Mouse (Mus musculus): ENCODE data around the gene Pikfyve. TPM values are rescaled to one million over a fixed set of nuclear protein-coding genes. Genes with fewer than 3 reads are reported as not detected.

Pikfyve gene
- polyA plus RNA-seq, 1 experiment: 5.2 TPM

GRCm38 (mm10) chr1:65156111-65156510 is 30.4 kb upstream of the Pikfyve start:
- TF ChIP-seq POLR2A (IDR thresholded peaks at IDR 0.05; ENCODE audit: control insufficient read depth, low read depth, low read length) (no peak), CTCF (IDR thresholded peaks at IDR 0.05; ENCODE audit: control insufficient read depth, insufficient read depth, insufficient replicate concordance, low read depth, low read length) (no peak)
- H3K27ac ChIP-seq (ENCODE audit: control insufficient read depth, insufficient read depth, low read depth, low read length): no peak overlapping the region
- no peaks in the 10 kb centered on the region for H3K27me3 ChIP-seq (ENCODE audit: control insufficient read depth, insufficient read depth, low read length)
- H3K36me3 ChIP-seq (ENCODE audit: control insufficient read depth, insufficient read depth, low read length): no peaks in the 10 kb centered on the region
- no peak overlapping the region for H3K4me3 ChIP-seq (ENCODE audit: control insufficient read depth, low read depth, low read length)
- H3K4me1 ChIP-seq (ENCODE audit: control insufficient read depth, insufficient read depth, low read length): no peaks in the 10 kb centered on the region

- Histone ChIP-seq H3K27me3 (ENCODE audit: control insufficient read depth, insufficient read depth, low read length) (no peaks in the 10 kb centered on the region), H3K27ac (ENCODE audit: control insufficient read depth, insufficient read depth, low read depth, low read length) (no peak overlapping the region), H3K4me3 (ENCODE audit: control insufficient read depth, low read depth, low read length) (no peak overlapping the region), H3K36me3 (ENCODE audit: control insufficient read depth, insufficient read depth, low read length) (no peaks in the 10 kb centered on the region), H3K4me1 (ENCODE audit: control insufficient read depth, insufficient read depth, low read length) (no peaks in the 10 kb centered on the region)
- TF ChIP-seq CTCF (IDR thresholded peaks at IDR 0.05; ENCODE audit: control insufficient read depth, insufficient read depth, insufficient replicate concordance, low read depth, low read length) (no peak), POLR2A (IDR thresholded peaks at IDR 0.05; ENCODE audit: control insufficient read depth, low read depth, low read length) (no peak)
These were observed 24.3 kb upstream of the Pikfyve start for GRCm38 (mm10) chr1:65162210-65162609.

- H3K4me1 ChIP-seq (ENCODE audit: control insufficient read depth, insufficient read depth, low read length): no peaks in the 10 kb centered on the region
- TF ChIP-seq CTCF (IDR thresholded peaks at IDR 0.05; ENCODE audit: control insufficient read depth, insufficient read depth, insufficient replicate concordance, low read depth, low read length) (no peak), POLR2A (IDR thresholded peaks at IDR 0.05; ENCODE audit: control insufficient read depth, low read depth, low read length) (no peak)
- H3K36me3 ChIP-seq (ENCODE audit: control insufficient read depth, insufficient read depth, low read length): no peaks in the 10 kb centered on the region
- H3K27ac ChIP-seq (ENCODE audit: control insufficient read depth, insufficient read depth, low read depth, low read length): no peak overlapping the region
- no peak overlapping the region for H3K4me3 ChIP-seq (ENCODE audit: control insufficient read depth, low read depth, low read length)
- H3K27me3 ChIP-seq (ENCODE audit: control insufficient read depth, insufficient read depth, low read length): no peaks in the 10 kb centered on the region
These were observed 19.0 kb upstream of the Pikfyve start for GRCm38 (mm10) chr1:65167496-65167895.

- no peaks in the 10 kb centered on the region for H3K36me3 ChIP-seq (ENCODE audit: control insufficient read depth, insufficient read depth, low read length)
- no peak overlapping the region for H3K4me3 ChIP-seq (ENCODE audit: control insufficient read depth, low read depth, low read length)
- no peak overlapping the region for H3K27ac ChIP-seq (ENCODE audit: control insufficient read depth, insufficient read depth, low read depth, low read length)
- no peaks in the 10 kb centered on the region for H3K4me1 ChIP-seq (ENCODE audit: control insufficient read depth, insufficient read depth, low read length)
- H3K27me3 ChIP-seq (ENCODE audit: control insufficient read depth, insufficient read depth, low read length): no peaks in the 10 kb centered on the region
- TF ChIP-seq POLR2A (IDR thresholded peaks at IDR 0.05; ENCODE audit: control insufficient read depth, low read depth, low read length) (no peak), CTCF (IDR thresholded peaks at IDR 0.05; ENCODE audit: control insufficient read depth, insufficient read depth, insufficient replicate concordance, low read depth, low read length) (no peak)
These were observed 16.9 kb upstream of the Pikfyve start for GRCm38 (mm10) chr1:65169536-65169935.

GRCm38 (mm10) chr1:65169947-65170346 is 16.5 kb upstream of the Pikfyve start:
- Histone ChIP-seq H3K36me3 (ENCODE audit: control insufficient read depth, insufficient read depth, low read length) (no peaks in the 10 kb centered on the region), H3K27ac (ENCODE audit: control insufficient read depth, insufficient read depth, low read depth, low read length) (no peak overlapping the region), H3K4me3 (ENCODE audit: control insufficient read depth, low read depth, low read length) (no peak overlapping the region), H3K27me3 (ENCODE audit: control insufficient read depth, insufficient read depth, low read length) (no peaks in the 10 kb centered on the region), H3K4me1 (ENCODE audit: control insufficient read depth, insufficient read depth, low read length) (no peaks in the 10 kb centered on the region)
- TF ChIP-seq POLR2A (IDR thresholded peaks at IDR 0.05; ENCODE audit: control insufficient read depth, low read depth, low read length) (no peak), CTCF (IDR thresholded peaks at IDR 0.05; ENCODE audit: control insufficient read depth, insufficient read depth, insufficient replicate concordance, low read depth, low read length) (no peak)

GRCm38 (mm10) chr1:65171579-65171978 is 14.9 kb upstream of the Pikfyve start:
- Histone ChIP-seq H3K4me3 (ENCODE audit: control insufficient read depth, low read depth, low read length) (no peak overlapping the region), H3K4me1 (ENCODE audit: control insufficient read depth, insufficient read depth, low read length) (0 out of 2 replicates have a peak, but pooled peaks cover 2% of the 10 kb centered on the region), H3K27ac (ENCODE audit: control insufficient read depth, insufficient read depth, low read depth, low read length) (no peak overlapping the region), H3K36me3 (ENCODE audit: control insufficient read depth, insufficient read depth, low read length) (no peaks in the 10 kb centered on the region), H3K27me3 (ENCODE audit: control insufficient read depth, insufficient read depth, low read length) (no peaks in the 10 kb centered on the region)
- TF ChIP-seq POLR2A (IDR thresholded peaks at IDR 0.05; ENCODE audit: control insufficient read depth, low read depth, low read length): no peak
- TF ChIP-seq CTCF (IDR thresholded peaks at IDR 0.05; ENCODE audit: control insufficient read depth, insufficient read depth, insufficient replicate concordance, low read depth, low read length): no peak

- Histone ChIP-seq H3K27me3 (ENCODE audit: control insufficient read depth, insufficient read depth, low read length) (no peaks in the 10 kb centered on the region), H3K4me1 (ENCODE audit: control insufficient read depth, insufficient read depth, low read length) (peaks cover 4% of the 10 kb centered on the region; the same call in 1 of the 2 replicates), H3K27ac (ENCODE audit: control insufficient read depth, insufficient read depth, low read depth, low read length) (no peak overlapping the region), H3K36me3 (ENCODE audit: control insufficient read depth, insufficient read depth, low read length) (no peaks in the 10 kb centered on the region), H3K4me3 (ENCODE audit: control insufficient read depth, low read depth, low read length) (no peak overlapping the region)
- no peak for TF ChIP-seq POLR2A (IDR thresholded peaks at IDR 0.05; ENCODE audit: control insufficient read depth, low read depth, low read length)
- no peak for TF ChIP-seq CTCF (IDR thresholded peaks at IDR 0.05; ENCODE audit: control insufficient read depth, insufficient read depth, insufficient replicate concordance, low read depth, low read length)
These were observed 12.8 kb upstream of the Pikfyve start for GRCm38 (mm10) chr1:65173716-65174115.

- Histone ChIP-seq H3K4me1 (ENCODE audit: control insufficient read depth, insufficient read depth, low read length) (peaks cover 9% of the 10 kb centered on the region), H3K4me3 (ENCODE audit: control insufficient read depth, low read depth, low read length) (no peak overlapping the region), H3K36me3 (ENCODE audit: control insufficient read depth, insufficient read depth, low read length) (no peaks in the 10 kb centered on the region), H3K27ac (ENCODE audit: control insufficient read depth, insufficient read depth, low read depth, low read length) (no peak overlapping the region), H3K27me3 (ENCODE audit: control insufficient read depth, insufficient read depth, low read length) (no peaks in the 10 kb centered on the region)
- no peak for TF ChIP-seq CTCF (IDR thresholded peaks at IDR 0.05; ENCODE audit: control insufficient read depth, insufficient read depth, insufficient replicate concordance, low read depth, low read length)
- TF ChIP-seq POLR2A (IDR thresholded peaks at IDR 0.05; ENCODE audit: control insufficient read depth, low read depth, low read length): no peak
These were observed 10.3 kb upstream of the Pikfyve start for GRCm38 (mm10) chr1:65176171-65176570.
